Mouse (Mus musculus): ENCODE measurements around the gene Tapbpl. TPM values are rescaled to one million over a fixed set of nuclear protein-coding genes. Genes with fewer than 3 reads are reported as not detected.

Tapbpl gene
- polyA plus RNA-seq, 1 experiment from 2014 or later = 18.2 TPM

DNA sequence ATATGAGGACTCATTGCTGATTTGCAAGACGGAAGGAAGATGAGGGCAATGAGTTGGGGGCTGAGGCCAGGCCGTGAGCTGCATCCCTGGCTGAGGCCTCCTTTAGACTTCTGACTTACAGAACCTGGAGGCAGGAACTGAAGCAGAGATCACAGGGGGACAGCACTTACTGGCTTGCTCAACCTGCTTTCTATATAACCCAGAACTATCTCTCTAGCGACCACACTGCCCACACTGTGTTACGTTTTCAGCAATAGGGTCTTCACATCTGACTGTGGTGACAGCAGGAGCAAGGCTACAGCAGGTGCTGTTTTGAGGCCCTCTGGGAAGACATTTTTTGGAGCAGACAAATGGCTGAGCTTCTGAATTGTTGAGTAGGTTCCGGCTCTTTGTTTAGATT is 9.0 kb upstream of the Tapbpl start:
- DNase-seq (ENCODE audit: low read depth, low spot score) (no peak), ATAC-seq (no peak)
- in situ Hi-C loops (cut with MboI; ENCODE audit: low pct_unique_long_range_greater_than_20kb) = no loop called here
- CTCF ChIA-PET = interaction anchor here (0.7 kb wide), 1 partner anchor 15 kb away, joined by 3 read pairs; no protein-coding TSS in a partner anchor
- no peaks in the 10 kb centered on the region for H3K27me3 ChIP-seq
- POLR2A ChIA-PET = no interaction called here
- TF ChIP-seq CTCF (IDR thresholded peaks at IDR 0.05) = no peak

DNA sequence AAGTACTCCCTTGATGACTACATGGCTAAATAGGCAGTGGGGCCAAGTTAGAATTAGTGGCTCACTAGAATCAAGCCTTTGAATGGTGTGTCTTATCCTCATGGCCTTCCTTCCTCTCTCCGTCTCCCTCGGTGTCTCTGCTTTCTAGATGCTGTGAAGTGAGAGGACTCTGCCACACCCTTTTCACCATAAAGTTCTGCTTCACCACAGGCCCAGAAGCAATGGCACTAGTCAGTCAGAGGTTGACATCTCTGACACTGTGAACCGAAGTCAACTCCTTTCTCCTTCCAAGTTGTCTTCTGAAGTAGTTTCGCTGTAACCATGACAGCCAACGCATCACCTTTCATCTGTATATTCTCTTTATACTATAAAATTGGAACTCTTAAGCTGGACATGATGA is 7.9 kb upstream of the Tapbpl start:
- no peaks in the 10 kb centered on the region for H3K27me3 ChIP-seq
- TF ChIP-seq CTCF (IDR thresholded peaks at IDR 0.05) = no peak
- ChIA-PET POLR2A (no interaction called here), CTCF (no interaction called here)
- DNase-seq (ENCODE audit: low read depth, low spot score) = no peak
- in situ Hi-C loops (cut with MboI; ENCODE audit: low pct_unique_long_range_greater_than_20kb) = no loop called here
- no peak for ATAC-seq

DNA sequence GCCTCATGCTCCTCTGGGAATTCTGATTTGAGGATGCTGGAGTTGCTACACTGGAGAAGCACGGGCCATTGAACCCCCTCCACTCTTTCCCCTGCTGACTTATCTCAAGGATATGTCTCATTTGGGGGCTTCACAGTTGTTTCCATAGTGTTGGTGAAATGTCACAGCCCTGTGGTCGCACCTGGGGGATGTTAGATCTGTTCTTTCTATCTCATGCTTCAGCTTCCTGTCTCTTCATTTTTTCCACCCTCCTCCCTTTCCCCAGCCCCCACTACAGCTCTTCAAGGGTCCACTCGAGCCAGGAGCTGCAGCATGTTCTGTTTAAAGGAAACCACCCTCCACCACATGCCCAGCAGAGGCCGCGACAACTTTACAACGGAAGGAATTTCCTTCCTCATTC is 6.7 kb upstream of the Tapbpl start:
- in situ Hi-C loops (cut with MboI; ENCODE audit: low pct_unique_long_range_greater_than_20kb) = no loop called here
- no peaks in the 10 kb centered on the region for H3K27me3 ChIP-seq
- ATAC-seq (no peak), DNase-seq (ENCODE audit: low read depth, low spot score) (no peak)
- ChIA-PET CTCF (interaction anchor here (1.4 kb wide), 1 partner anchor 13 kb away, joined by 4 read pairs; no protein-coding TSS in a partner anchor), POLR2A (interaction anchor here (0.6 kb wide), 1 partner anchor 21 kb away, joined by 3 read pairs; no protein-coding TSS in a partner anchor)
- no peak for TF ChIP-seq CTCF (IDR thresholded peaks at IDR 0.05)

DNA sequence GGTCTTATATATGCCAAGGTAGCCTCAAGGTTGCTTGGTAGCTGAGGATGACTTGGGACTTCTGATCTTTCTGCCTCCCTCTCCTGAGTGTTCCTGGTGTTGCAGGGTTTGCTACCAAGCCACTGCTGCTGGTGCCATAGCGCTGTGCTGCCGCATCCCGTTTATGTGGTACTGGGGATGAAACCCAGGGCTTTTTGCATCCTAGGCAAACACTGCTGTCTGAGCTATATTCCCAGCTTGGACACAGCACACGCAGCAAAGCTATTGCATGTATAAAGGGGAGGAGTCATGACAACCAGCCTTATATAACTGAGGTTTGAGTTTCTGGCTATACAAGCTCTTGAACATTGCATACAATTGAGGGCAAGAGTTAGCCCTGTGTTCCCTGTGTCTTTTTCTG is 5.8 kb upstream of the Tapbpl start:
- in situ Hi-C loops (cut with MboI; ENCODE audit: low pct_unique_long_range_greater_than_20kb) = no loop called here
- ATAC-seq (no peak), DNase-seq (ENCODE audit: low read depth, low spot score) (no peak)
- H3K27me3 ChIP-seq = no peaks in the 10 kb centered on the region
- no peak for TF ChIP-seq CTCF (IDR thresholded peaks at IDR 0.05)
- ChIA-PET CTCF (interaction anchor here (1.1 to 1.4 kb wide), 2 partner anchors 12 to 18 kb away, joined by 3 to 4 read pairs; no protein-coding TSS in a partner anchor), POLR2A (no interaction called here)

DNA sequence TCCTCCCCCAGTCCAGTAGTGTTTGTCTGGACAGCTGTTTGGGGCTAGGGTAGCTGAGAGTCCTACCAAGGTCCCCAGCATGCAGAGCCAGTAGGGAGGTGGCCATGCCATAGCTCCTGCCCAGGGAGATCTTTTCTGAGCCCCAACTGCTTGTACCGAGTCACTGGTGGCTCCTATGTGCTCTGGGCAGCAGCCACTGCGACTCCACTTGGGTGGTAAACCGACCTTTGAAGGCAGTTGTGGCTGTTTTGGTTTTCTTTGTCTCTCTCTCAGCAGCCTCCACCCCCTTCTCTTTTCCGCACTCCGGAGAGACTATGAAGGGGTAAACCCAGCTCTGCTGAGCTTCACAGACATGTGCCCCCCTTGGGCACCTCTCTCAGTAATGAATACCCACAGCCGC is 5.1 kb upstream of the Tapbpl start, which contains the start of gene Cd27:
TSS of gene Cd27 (minus strand) at position 229 of the 400 bp plus-strand sequence.
- DNase-seq (ENCODE audit: low read depth, low spot score) = no peak
- no peak for ATAC-seq
- TF ChIP-seq CTCF (IDR thresholded peaks at IDR 0.05) = no peak
- POLR2A ChIA-PET = interaction anchor here (0.5 kb wide), 1 partner anchor 172 kb away, joined by 4 read pairs; no protein-coding TSS in a partner anchor
- no peaks in the 10 kb centered on the region for H3K27me3 ChIP-seq
- CTCF ChIA-PET = interaction anchor here (1.1 kb wide), 1 partner anchor 18 kb away, joined by 3 read pairs; no protein-coding TSS in a partner anchor
- in situ Hi-C loops (cut with MboI; ENCODE audit: low pct_unique_long_range_greater_than_20kb) = no loop called here

DNA sequence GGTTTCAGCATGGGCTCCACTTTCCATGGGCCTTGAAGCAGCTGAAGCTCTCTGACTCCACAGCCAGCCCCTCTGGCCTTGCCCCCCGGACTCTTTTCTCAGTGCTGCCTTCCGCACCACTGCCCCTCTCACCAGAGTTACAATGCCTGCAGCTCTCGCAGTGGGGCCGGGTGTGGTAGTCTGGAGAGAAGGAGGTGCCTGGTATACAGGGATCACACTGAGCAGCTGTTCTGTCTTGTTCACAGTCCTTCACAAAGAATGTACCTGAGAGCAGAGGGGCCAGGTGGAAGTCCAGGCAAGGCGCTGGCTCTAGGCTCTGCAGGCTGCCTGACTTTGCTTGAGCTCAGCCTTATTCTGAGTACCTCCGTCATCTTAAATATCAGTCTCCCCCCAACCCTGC is 4.7 kb upstream of the Tapbpl start:
- ATAC-seq = no peak
- no peak for TF ChIP-seq CTCF (IDR thresholded peaks at IDR 0.05)
- CTCF ChIA-PET = interaction anchor here (1.1 kb wide), 1 partner anchor 17 kb away, joined by 3 read pairs; no protein-coding TSS in a partner anchor
- POLR2A ChIA-PET = interaction anchor here (0.5 kb wide), 1 partner anchor 171 kb away, joined by 4 read pairs; no protein-coding TSS in a partner anchor
- DNase-seq (ENCODE audit: low read depth, low spot score) = no peak
- H3K27me3 ChIP-seq = no peaks in the 10 kb centered on the region
- in situ Hi-C loops (cut with MboI; ENCODE audit: low pct_unique_long_range_greater_than_20kb) = no loop called here

DNA sequence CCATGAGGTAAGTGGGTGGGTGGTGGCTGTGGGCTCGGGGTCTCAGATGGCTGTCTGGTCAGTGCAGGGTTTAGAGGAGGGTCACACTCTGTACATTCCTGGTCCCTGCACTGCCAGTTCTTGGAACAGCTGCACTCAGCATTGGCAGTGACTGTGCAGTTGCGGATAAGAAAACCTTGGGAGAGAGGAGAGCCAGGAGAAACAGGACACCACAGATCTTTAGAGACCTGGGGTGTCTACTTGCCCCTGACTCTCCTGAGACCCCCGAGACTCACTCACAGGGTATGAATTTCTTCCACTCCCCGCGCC is 2.8 kb upstream of the Tapbpl start:
- no peaks in the 10 kb centered on the region for H3K27me3 ChIP-seq
- POLR2A ChIA-PET = interaction anchor here (0.8 to 1.5 kb wide), 2 partner anchors 11 to 25 kb away, joined by 3 to 4 read pairs; no protein-coding TSS in a partner anchor
- no peak for TF ChIP-seq CTCF (IDR thresholded peaks at IDR 0.05)
- CTCF ChIA-PET = interaction anchor here (0.8 to 1.8 kb wide), 3 partner anchors 9 to 98 kb away, joined by 3 to 6 read pairs (median 3); no protein-coding TSS in a partner anchor
- in situ Hi-C loops (cut with MboI; ENCODE audit: low pct_unique_long_range_greater_than_20kb) = no loop called here
- DNase-seq (ENCODE audit: low read depth, low spot score) = no peak
- ATAC-seq = peak; percentile 11

DNA sequence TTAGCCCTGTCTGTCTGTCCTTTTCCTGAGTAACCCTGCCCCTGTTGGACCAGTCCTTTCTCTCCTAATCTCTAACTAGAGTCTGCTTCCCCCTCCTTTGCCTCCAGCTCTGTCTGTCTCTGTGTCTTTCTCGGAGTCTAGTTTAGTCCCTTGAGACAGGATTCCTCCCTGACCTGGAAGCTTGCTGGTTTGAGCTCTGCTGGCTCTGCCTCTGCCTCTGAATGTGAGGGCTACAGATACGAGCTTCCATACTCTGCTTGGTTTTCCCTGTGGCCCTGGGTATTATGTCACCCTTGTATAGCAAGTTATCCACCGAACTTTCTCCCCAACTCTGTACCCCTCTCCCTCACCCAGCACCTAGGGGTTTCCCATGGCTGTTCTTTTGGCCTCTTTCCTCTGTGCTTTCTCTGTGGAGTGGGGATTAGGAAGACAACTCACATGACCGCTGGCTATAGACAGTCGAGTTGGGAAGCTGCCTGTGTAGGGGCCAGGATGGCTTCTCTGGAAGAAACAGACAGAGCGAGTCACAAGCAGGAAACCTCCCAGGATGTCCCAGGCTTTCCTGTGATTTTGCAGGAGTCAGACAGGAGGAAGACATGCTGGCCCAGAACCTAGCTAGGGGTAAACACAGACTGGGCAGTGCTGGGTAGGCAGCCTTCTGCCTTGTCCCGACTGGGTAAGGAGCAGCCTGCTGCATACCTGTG is 2.3 kb upstream of the Tapbpl start:
- no peak for TF ChIP-seq CTCF (IDR thresholded peaks at IDR 0.05)
- DNase-seq (ENCODE audit: low read depth, low spot score) = no peak
- no peaks in the 10 kb centered on the region for H3K27me3 ChIP-seq
- ChIA-PET CTCF (interaction anchor here (0.8 to 1.8 kb wide), 3 partner anchors 9 to 98 kb away, joined by 3 to 6 read pairs (median 3); no protein-coding TSS in a partner anchor), POLR2A (interaction anchor here (0.8 to 1.5 kb wide), 2 partner anchors 11 to 26 kb away, joined by 3 to 4 read pairs; no protein-coding TSS in a partner anchor)
- no peak for ATAC-seq
- in situ Hi-C loops (cut with MboI; ENCODE audit: low pct_unique_long_range_greater_than_20kb) = no loop called here

DNA sequence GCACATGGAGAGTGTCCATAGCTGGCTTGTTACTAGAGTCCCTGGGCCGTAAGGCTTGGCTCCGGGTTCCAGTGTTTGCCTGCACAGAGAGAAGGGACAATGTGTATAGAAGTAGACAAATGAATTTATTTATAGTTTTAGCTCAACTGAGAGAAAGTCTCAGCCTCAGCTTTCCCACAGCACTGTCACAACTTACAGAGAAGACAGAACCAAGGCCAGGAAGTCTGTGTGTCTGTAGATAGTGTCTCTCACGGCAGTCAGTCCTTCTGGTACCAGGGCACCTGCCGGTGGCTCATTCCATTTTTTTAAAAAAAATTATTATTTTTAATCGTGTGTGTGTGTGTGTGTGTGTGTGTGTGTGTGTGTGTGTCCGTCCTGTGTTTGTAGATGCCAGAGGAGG is 856 bp upstream of the Tapbpl start:
- no peak for ATAC-seq
- H3K27me3 ChIP-seq = no peaks in the 10 kb centered on the region
- no peak for DNase-seq (ENCODE audit: low read depth, low spot score)
- ChIA-PET POLR2A (interaction anchor here (1.4 kb wide), 1 partner anchor 17 kb away, joined by 4 read pairs; the partner anchor contains the start of gene Vamp1), CTCF (interaction anchor here (1.5 to 2.1 kb wide), 4 partner anchors 12 to 39 kb away, joined by 3 to 12 read pairs (median 6); no protein-coding TSS in a partner anchor)
- in situ Hi-C loops (cut with MboI; ENCODE audit: low pct_unique_long_range_greater_than_20kb) = no loop called here
- no peak for TF ChIP-seq CTCF (IDR thresholded peaks at IDR 0.05)

DNA sequence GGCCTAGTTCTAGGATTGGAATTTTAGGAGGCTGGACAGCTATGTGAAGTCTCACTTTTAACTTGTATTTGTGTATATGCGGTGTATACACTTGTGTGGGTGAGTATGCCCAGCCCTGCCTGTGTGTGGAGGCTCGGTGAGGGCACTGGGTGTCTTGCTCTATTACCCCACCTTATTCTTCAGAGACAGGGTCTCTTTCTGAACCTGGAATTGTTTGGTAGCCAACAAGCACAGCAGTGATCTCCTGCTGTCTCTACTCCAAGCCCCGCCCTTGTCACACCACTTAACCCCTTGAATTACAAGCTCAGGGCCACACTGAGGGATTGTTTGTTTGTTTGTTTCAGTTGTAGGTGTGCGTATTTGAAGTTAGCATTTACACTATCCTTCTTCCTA is 381 bp upstream of the Tapbpl start:
- POLR2A ChIA-PET = interaction anchor here (0.6 to 1.4 kb wide), 2 partner anchors 16 to 37 kb away, joined by 3 to 4 read pairs; partner anchors contain the start of gene Vamp1
- CTCF ChIA-PET = interaction anchor here (1.4 to 2.1 kb wide), 5 partner anchors 12 to 40 kb away, joined by 3 to 12 read pairs (median 4); no protein-coding TSS in a partner anchor
- in situ Hi-C loops (cut with MboI; ENCODE audit: low pct_unique_long_range_greater_than_20kb) = no loop called here
- H3K27me3 ChIP-seq = no peaks in the 10 kb centered on the region
- DNase-seq (ENCODE audit: low read depth, low spot score) (no peak), ATAC-seq (no peak)
- no peak for TF ChIP-seq CTCF (IDR thresholded peaks at IDR 0.05)

DNA sequence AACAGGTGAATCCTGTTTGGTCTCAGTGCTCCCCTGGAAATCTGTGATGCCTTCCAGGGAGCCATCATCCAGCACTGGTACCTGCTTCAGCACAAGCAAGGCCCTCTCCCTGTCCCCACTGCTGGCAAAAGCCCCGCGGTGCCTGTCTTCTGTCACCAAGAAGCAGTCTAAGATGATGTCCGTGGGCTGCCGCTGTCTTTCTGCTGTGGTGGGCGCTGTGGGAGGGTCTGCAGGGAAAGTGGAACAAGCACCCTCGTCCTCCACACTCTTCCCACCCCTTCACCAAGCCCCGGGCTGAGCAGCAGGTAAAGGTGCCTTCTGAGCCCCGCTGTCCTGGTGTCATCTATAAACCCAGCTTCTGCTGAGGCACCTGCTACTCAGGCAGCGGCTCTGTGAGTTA is 1.1 kb downstream of the Tapbpl start:
- TF ChIP-seq CTCF (IDR thresholded peaks at IDR 0.05) = no peak
- CTCF ChIA-PET = interaction anchor here (1.2 to 2.1 kb wide), 2 partner anchors 11 to 37 kb away, joined by 3 to 12 read pairs; no protein-coding TSS in a partner anchor
- POLR2A ChIA-PET = interaction anchor here (0.7 kb wide), 1 partner anchor 98 kb away, joined by 3 read pairs; no protein-coding TSS in a partner anchor
- in situ Hi-C loops (cut with MboI; ENCODE audit: low pct_unique_long_range_greater_than_20kb) = no loop called here
- no peak for DNase-seq (ENCODE audit: low read depth, low spot score)
- ATAC-seq = no peak
- H3K27me3 ChIP-seq = no peaks in the 10 kb centered on the region
